Mouse (Mus musculus): ENCODE measurements at regions not wholly inside any gene's neighbourhood (a gene's known extent, or its start where the extent isn't known, plus 50 kb on each side); places are given as distances from the start of the nearest gene placed in this dataset.

GRCm38 (mm10) chr13:31330731-31331130 is 225.2 kb upstream of the Foxq1 start:
- TF ChIP-seq CTCF (IDR thresholded peaks at IDR 0.05; ENCODE audit: low read depth, low read length) (no peak), POLR2A (IDR thresholded peaks at IDR 0.05; ENCODE audit: borderline replicate concordance, low read depth, low read length) (no peak)

All from bone marrow macrophage, adult 2 months (primary cell).